Mouse (Mus musculus): Measurements from ENCODE around the gene Gm8138.
"Not testable (repeated sequence)": the region's sequence is repeated elsewhere in the genome, so short reads cannot be mapped to it uniquely, and the experiment has no call there.

Gene Gm8138

DNA sequence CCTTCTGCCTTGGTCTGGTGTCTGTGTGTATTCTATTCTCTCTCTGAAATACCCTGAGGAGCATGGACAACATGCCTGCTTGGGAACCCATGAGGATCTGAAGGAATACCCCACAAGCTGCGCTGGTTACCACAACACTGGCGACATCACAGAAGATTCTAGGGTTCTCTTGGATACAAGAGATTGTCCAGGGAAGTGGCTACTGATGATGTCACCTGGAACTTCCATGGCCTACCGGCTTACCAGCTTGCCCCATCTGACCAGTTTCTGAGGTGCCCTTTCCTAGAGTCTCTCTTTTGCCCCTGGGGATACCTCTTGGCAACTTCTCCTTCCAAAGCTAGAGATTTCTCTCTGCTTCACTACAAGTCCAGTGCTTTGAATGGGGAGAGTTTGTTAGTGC, at the start of gene Gm8138:
TSS of gene Gm8138 (minus strand) at position 101 of the 400 bp plus-strand sequence.
- DNase-seq (ENCODE audit: low spot score): not testable (repeated sequence)

DNA sequence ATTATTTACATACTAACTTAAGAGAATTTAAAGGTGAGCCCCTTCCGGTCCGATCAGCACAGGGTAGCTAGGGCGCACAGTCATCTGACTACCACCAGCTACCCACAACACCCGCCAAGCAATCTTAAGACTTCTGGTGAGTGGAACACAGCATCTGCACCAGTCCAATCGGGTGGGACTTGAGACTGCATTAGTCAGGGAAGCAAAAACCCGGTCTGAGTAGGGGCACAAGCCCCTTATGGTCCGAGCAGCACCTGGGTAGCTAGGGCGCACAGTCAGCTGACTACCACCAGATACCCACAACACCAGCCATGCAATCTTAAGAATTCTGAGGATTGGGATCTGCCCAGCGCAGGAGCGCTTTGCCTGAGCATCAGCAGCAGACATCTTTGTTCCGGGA, 54.4 kb downstream of the Gm8138 start:
- peak; percentile 3 for DNase-seq (ENCODE audit: low spot score)

Measured in T-cell, adult 2 months (primary cell).